Mouse (Mus musculus) lung, postnatal 0 days (tissue): Measurements from ENCODE around the gene Aff1. TPM values are rescaled to one million over a fixed set of nuclear protein-coding genes. Genes with fewer than 3 reads are reported as not detected.

ENCODE experiments used
- ATAC-seq: fragments of 200-750 bp; cut with Nextera tagmentation; 2 replicates; pipeline ENCODE4 v1.8.0; 2017; ENCODE audit warnings: moderate library complexity
- DNase-seq: peaks from one replicate; pipeline ENCODE4 v3.0.0-alpha.2; 2016; ENCODE audit warnings: low spot score
- H3K27ac ChIP-seq: fragments of 300-500 bp; sonication (generic); 2 replicates; pipeline ENCODE4 v1.5.1; 2014; ENCODE audit warnings: antibody characterized with exemption, mild to moderate bottlenecking, low read length, mixed read lengths
- H3K27me3 ChIP-seq: fragments of 300-500 bp; sonication (generic); replicated peaks from 2 replicates; pipeline ENCODE4 v1.6.1; 2014; ENCODE audit warnings: low read length, mixed read lengths; ENCODE audit not compliant: insufficient read depth
- H3K36me3 ChIP-seq: fragments of 300-500 bp; sonication (generic); 2 replicates; pipeline ENCODE4 v1.6.1; 2014; ENCODE audit warnings: low read length, mixed read lengths; ENCODE audit not compliant: insufficient read depth
- H3K4me1 ChIP-seq: fragments of 300-500 bp; sonication (generic); 2 replicates; pipeline ENCODE4 v1.6.1; 2014; ENCODE audit warnings: antibody characterized with exemption, low read depth, low read length, mixed read lengths; ENCODE audit not compliant: insufficient read depth
- H3K4me2 ChIP-seq: fragments of 300-500 bp; sonication (generic); replicated peaks from 2 replicates; pipeline ENCODE4 v1.6.1; 2014; ENCODE audit warnings: low read depth, mild to moderate bottlenecking, low read length, moderate library complexity, mixed read lengths
- H3K4me3 ChIP-seq: fragments of 300-500 bp; sonication (generic); 2 replicates; pipeline ENCODE4 v1.5.1; 2014; ENCODE audit warnings: low read depth, low read length
- H3K9ac ChIP-seq: fragments of 300-500 bp; sonication (generic); replicated peaks from 2 replicates; pipeline ENCODE4 v1.6.1; 2014; ENCODE audit warnings: low read depth, mild to moderate bottlenecking
- H3K9me3 ChIP-seq: fragments of 300-500 bp; sonication (generic); 2 replicates; pipeline ENCODE4 v1.6.1; 2016; ENCODE audit warnings: low read length, mixed read lengths
- CTCF ChIP-seq: IDR thresholded peaks from 2 replicates; pipeline ENCODE4 v1.5.1; 2016; ENCODE audit warnings: antibody characterized with exemption, mild to moderate bottlenecking
- EP300 ChIP-seq: IDR thresholded peaks from 2 replicates; pipeline ENCODE4 v1.6.1; 2016; ENCODE audit warnings: antibody characterized with exemption, mild to moderate bottlenecking, control low read depth
- WGBS: fragments of 180-500 bp; shearing (Covaris S2); extraction: QIAGEN DNeasy Blood & Tissue Kit; methylation state at CpG from one replicate; pipeline ENCODE4 v1.1.7; 2014; 5-methylcytosine and 5-hydroxymethylcytosine counted together
- polyA plus RNA-seq: library from polyadenylated mRNA; unstranded; fragments of >200 nt; fragmentation: Nextera tagmentation; extraction: Ambion mirVana; gene quantifications from 2 replicates; pipeline ENCODE4 v1.2.1, GENCODE M21; 2015

Aff1 gene
- polyA plus RNA-seq, 1 experiment from 2014 or later, result 9.4 TPM

GRCm38 (mm10) chr5:103779836-103780235, 87.7 kb downstream of the Aff1 start:
- TF ChIP-seq EP300, result no peak
- TF ChIP-seq CTCF, result no peak
- Histone ChIP-seq H3K27me3 (no peaks in the 10 kb centered on the region), H3K36me3 (peaks cover 9% of the 10 kb centered on the region; the same call in 1 of the 2 replicates), H3K9me3 (no peaks in the 10 kb centered on the region), H3K4me2 (no peak overlapping the region), H3K27ac (peak overlapping the region; percentile 62), H3K4me3 (no peak overlapping the region), H3K9ac (no peak overlapping the region), H3K4me1 (peaks cover 24% of the 10 kb centered on the region)
- no peak for ATAC-seq
- DNase-seq, result no peak
- 36% methylated on average over 10 of the region's 10 CpGs for WGBS

- H3K4me2 ChIP-seq, result no peak overlapping the region
- no peak for DNase-seq
- no peak overlapping the region for H3K4me3 ChIP-seq
- H3K27me3 ChIP-seq, result no peaks in the 10 kb centered on the region
- no peak for ATAC-seq
- peaks cover 20% of the 10 kb centered on the region; the same call in 1 of the 2 replicates for H3K4me1 ChIP-seq
- no peak overlapping the region for H3K27ac ChIP-seq
- no peaks in the 10 kb centered on the region for H3K9me3 ChIP-seq
- whole genome bisulfite sequencing, result 59% methylated on average over 6 of the region's 6 CpGs
- no peak overlapping the region for H3K9ac ChIP-seq
- TF ChIP-seq EP300 (no peak), CTCF (no peak)
- peaks cover 9% of the 10 kb centered on the region; the same call in 1 of the 2 replicates for H3K36me3 ChIP-seq
Observed at GRCm38 (mm10) chr5:103780266-103780665, 88.1 kb downstream of the Aff1 start.

- H3K4me3 ChIP-seq, result no peak overlapping the region
- no peaks in the 10 kb centered on the region for H3K9me3 ChIP-seq
- H3K27ac ChIP-seq, result no peak overlapping the region
- H3K9ac ChIP-seq, result no peak overlapping the region
- peaks cover 9% of the 10 kb centered on the region; the same call in 1 of the 2 replicates for H3K36me3 ChIP-seq
- TF ChIP-seq CTCF (no peak), EP300 (no peak)
- H3K27me3 ChIP-seq, result no peaks in the 10 kb centered on the region
- no peak overlapping the region for H3K4me2 ChIP-seq
- 77% methylated on average over 6 of the region's 6 CpGs for WGBS
- DNase-seq (no peak), ATAC-seq (no peak)
- peaks cover 14% of the 10 kb centered on the region; the same call in 1 of the 2 replicates for H3K4me1 ChIP-seq
Observed at GRCm38 (mm10) chr5:103780836-103781235, 88.7 kb downstream of the Aff1 start.

GRCm38 (mm10) chr5:103783086-103783668, 91.0 kb downstream of the Aff1 start:
- no peak for ATAC-seq
- Histone ChIP-seq H3K27ac (no peak overlapping the region), H3K36me3 (peaks cover 9% of the 10 kb centered on the region; the same call in 1 of the 2 replicates), H3K4me3 (no peak overlapping the region), H3K4me1 (peaks cover 11% of the 10 kb centered on the region; the same call in 1 of the 2 replicates), H3K27me3 (no peaks in the 10 kb centered on the region), H3K9ac (no peak overlapping the region), H3K9me3 (no peaks in the 10 kb centered on the region), H3K4me2 (no peak overlapping the region)
- 66% methylated on average over 11 of the region's 11 CpGs for WGBS
- TF ChIP-seq CTCF (no peak), EP300 (no peak)
- no peak for DNase-seq

- 61% methylated on average over 10 of the region's 10 CpGs for WGBS
- Histone ChIP-seq H3K4me2 (no peak overlapping the region), H3K27ac (no peak overlapping the region), H3K4me1 (peaks cover 9% of the 10 kb centered on the region), H3K4me3 (no peak overlapping the region), H3K9me3 (no peaks in the 10 kb centered on the region), H3K9ac (no peak overlapping the region), H3K36me3 (peaks cover 9% of the 10 kb centered on the region; the same call in 1 of the 2 replicates), H3K27me3 (no peaks in the 10 kb centered on the region)
- no peak for ATAC-seq
- TF ChIP-seq EP300, result no peak
- no peak for TF ChIP-seq CTCF
- DNase-seq, result no peak
Observed at GRCm38 (mm10) chr5:103786096-103786495, 93.9 kb downstream of the Aff1 start.

GRCm38 (mm10) chr5:103788476-103788875, 96.3 kb downstream of the Aff1 start:
- ATAC-seq, result peak; percentile 19; the same call in 1 of the 2 replicates
- H3K36me3 ChIP-seq, result peaks cover 8% of the 10 kb centered on the region; the same call in 1 of the 2 replicates
- H3K27me3 ChIP-seq, result no peaks in the 10 kb centered on the region
- no peak overlapping the region for H3K9ac ChIP-seq
- WGBS, result 29% methylated on average over 6 of the region's 6 CpGs
- no peak for TF ChIP-seq EP300
- TF ChIP-seq CTCF, result no peak
- H3K4me3 ChIP-seq, result no peak overlapping the region
- peaks cover 9% of the 10 kb centered on the region for H3K4me1 ChIP-seq
- DNase-seq, result peak; percentile 51
- H3K4me2 ChIP-seq, result no peak overlapping the region
- peak overlapping the region; percentile 68 for H3K27ac ChIP-seq
- H3K9me3 ChIP-seq, result no peaks in the 10 kb centered on the region
